Mouse (Mus musculus): ENCODE data around the gene Drosha. TPM values are rescaled to one million over a fixed set of nuclear protein-coding genes. Genes with fewer than 3 reads are reported as not detected.
"Not testable (repeated sequence)": the region's sequence is repeated elsewhere in the genome, so short reads cannot be mapped to it uniquely, and the experiment has no call there.

Drosha gene
- polyA plus RNA-seq, 1 experiment from 2014 or later, result 66.8 TPM

DNA sequence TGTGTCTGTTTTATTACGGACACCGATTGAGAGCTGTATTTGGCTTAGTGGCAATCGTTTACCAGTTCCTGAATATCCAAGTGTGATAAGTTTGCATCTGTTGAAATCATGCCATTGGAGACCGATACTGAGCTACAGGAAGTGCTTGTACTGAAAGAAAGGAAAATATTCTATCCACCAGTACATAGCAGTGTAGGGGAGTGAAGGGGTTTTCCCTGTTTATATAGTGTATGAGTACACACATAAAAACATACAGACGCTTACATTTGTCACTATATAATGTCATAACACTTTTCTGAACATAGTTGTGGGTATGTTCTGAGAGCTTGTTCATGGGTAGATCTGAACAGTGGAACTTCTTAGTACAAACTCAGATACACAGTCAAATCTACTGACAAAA lies 106.9 kb downstream of the Drosha start:
- no peak for DNase-seq (ENCODE audit: low spot score)
- no peaks in the 10 kb centered on the region for H3K9me3 ChIP-seq
- no peaks in the 10 kb centered on the region for H3K27me3 ChIP-seq (ENCODE audit: insufficient read depth, poor library complexity, severe bottlenecking)
- 94% methylated on average over 5 of the region's 5 CpGs for WGBS
- H3K27ac ChIP-seq, result no peak overlapping the region
- no peaks in the 10 kb centered on the region for H3K4me1 ChIP-seq (replicated peaks)
- H3K36me3 ChIP-seq, result peaks cover 78% of the 10 kb centered on the region
- H3K4me3 ChIP-seq, result no peak overlapping the region

DNA sequence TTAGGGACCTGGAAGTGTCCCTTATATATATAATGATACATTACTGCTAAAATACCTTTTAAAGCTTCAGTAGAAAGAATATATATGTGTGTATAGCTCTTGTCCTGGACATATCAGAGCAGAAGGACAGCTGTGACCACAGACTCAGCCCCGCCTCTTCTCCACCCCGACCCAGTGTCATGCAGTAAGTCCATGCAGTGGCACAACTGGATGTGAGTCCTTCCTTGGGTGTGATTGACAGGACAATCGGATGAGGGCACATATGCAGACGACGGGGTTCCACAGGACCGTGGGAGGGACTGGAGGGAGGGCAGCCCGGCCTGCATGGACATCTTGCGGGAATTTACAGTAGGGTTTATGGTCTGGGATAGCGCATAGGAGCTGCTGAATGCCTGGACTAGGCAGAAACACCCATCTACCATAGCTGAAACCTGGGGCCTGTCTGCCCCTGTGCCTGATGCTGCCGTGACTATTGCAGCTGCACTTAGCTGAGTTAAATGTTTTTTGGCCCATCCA lies 111.7 kb downstream of the Drosha start:
- 94% methylated on average over 10 of the region's 10 CpGs for WGBS
- Histone ChIP-seq H3K4me3 (no peak overlapping the region), H3K9me3 (0 out of 2 replicates have a peak, but pooled peaks cover 2% of the 10 kb centered on the region), H3K27me3 (ENCODE audit: insufficient read depth, poor library complexity, severe bottlenecking) (no peaks in the 10 kb centered on the region), H3K4me1 (replicated peaks) (no peaks in the 10 kb centered on the region), H3K36me3 (peaks cover 38% of the 10 kb centered on the region), H3K27ac (no peak overlapping the region)
- DNase-seq (ENCODE audit: low spot score), result no peak

DNA sequence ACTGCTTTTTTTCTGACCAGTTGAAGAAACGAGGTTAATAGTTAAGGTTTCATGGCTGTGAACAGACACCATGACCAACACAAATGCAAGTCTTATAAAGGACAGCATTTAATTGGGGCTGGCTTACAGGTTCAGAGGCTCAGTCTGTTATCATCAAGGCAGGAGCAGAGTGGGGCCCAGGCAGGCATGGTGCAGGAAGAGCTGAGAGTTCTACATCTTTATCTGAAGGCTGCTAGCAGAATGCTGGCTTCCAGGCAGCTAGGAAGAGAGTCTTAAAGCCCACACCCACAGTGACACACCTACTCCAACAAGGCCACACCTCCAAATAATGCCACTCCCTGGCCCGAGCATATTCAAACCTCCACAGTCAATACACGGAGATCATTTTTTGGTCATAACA lies 112.7 kb downstream of the Drosha start:
- 88% methylated on average over 3 of the region's 3 CpGs for WGBS
- H3K36me3 ChIP-seq, result peaks cover 31% of the 10 kb centered on the region
- H3K27me3 ChIP-seq (ENCODE audit: insufficient read depth, poor library complexity, severe bottlenecking); H3K9me3 ChIP-seq; H3K27ac ChIP-seq; DNase-seq (ENCODE audit: low spot score); H3K4me3 ChIP-seq; H3K4me1 ChIP-seq (replicated peaks): not testable (repeated sequence)

DNA sequence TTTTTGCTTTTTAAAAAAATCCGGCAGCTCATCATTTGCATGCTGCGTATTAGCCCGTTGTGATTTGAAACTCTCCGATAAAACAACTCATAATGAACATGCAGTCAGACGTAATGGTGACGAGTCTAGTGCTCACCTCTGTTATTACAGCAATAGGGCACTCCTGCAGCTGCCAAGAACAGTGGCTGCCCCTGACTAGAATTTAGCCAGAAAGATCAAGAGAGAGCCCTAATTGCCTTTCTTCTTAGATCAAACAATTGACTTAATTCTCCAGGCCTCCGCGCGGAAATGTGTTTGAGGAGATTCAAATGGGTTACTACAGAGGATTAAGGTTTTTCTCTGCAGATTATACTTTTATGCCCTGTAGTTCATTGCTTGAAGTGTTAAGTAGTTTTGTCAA lies 116.5 kb downstream of the Drosha start:
- Histone ChIP-seq H3K4me3 (no peak overlapping the region), H3K27ac (no peak overlapping the region), H3K4me1 (replicated peaks) (peaks cover 6% of the 10 kb centered on the region; the same call in 1 of the 2 replicates), H3K9me3 (0 out of 2 replicates have a peak, but pooled peaks cover 2% of the 10 kb centered on the region), H3K36me3 (peaks cover 10% of the 10 kb centered on the region), H3K27me3 (ENCODE audit: insufficient read depth, poor library complexity, severe bottlenecking) (no peaks in the 10 kb centered on the region)
- DNase-seq (ENCODE audit: low spot score), result no peak
- WGBS, result 87% methylated on average over 9 of the region's 9 CpGs

DNA sequence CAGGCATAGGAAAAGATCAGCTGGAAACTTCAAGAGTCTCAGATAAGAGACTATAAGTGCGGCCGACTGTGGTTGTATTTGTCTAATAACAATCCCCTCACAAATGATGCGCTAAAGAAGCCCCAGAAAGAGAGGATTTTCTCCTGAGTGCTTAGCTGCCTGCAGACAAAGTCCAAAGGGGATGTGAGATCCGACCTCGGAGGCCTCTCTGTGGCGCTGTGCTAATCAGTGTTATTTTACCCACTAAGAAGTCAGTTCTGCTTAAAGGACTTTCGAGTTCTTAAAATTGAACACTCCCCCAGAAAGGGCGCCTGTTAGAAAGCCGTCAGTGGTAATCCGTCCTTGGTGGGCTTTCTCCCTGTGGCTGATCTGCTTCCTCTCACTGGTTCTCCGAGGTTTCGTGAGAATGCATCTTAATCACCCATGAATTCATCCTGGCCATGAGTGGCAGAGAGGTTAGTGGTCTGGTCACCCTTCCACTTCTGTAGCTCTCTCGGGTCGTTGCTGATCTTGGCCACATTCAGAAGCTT lies 117.1 kb downstream of the Drosha start:
- peaks cover 6% of the 10 kb centered on the region; the same call in 1 of the 2 replicates for H3K4me1 ChIP-seq (replicated peaks)
- no peak overlapping the region for H3K4me3 ChIP-seq
- WGBS, result 66% methylated on average over 14 of the region's 14 CpGs
- H3K27me3 ChIP-seq (ENCODE audit: insufficient read depth, poor library complexity, severe bottlenecking), result no peaks in the 10 kb centered on the region
- DNase-seq (ENCODE audit: low spot score), result no peak
- H3K9me3 ChIP-seq, result 0 out of 2 replicates have a peak, but pooled peaks cover 2% of the 10 kb centered on the region
- H3K36me3 ChIP-seq, result 0 out of 2 replicates have a peak, but pooled peaks cover 4% of the 10 kb centered on the region
- no peak overlapping the region for H3K27ac ChIP-seq

DNA sequence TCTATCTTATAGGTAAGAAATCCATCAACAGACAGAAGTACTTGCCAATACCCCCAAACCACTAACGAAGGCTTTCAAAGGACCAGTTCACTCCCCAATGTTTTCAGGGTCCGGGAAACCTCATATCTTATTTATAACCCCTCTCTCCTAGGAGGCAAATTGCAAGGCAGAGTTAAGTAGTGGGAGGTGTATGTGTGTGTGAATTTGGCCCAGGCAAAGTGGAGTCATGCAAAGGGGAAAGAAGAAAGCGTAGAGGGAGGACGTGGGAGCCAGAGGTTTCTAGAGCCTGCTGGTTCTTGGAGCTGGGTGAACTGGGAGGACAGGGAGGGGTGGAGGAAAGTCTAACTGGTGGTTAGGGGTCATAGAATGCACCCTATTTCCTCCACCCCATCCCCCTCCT lies 117.8 kb downstream of the Drosha start:
- 86% methylated on average over 4 of the region's 4 CpGs for WGBS
- Histone ChIP-seq H3K27me3 (ENCODE audit: insufficient read depth, poor library complexity, severe bottlenecking) (no peaks in the 10 kb centered on the region), H3K4me3 (no peak overlapping the region), H3K4me1 (replicated peaks) (peaks cover 6% of the 10 kb centered on the region; the same call in 1 of the 2 replicates), H3K36me3 (0 out of 2 replicates have a peak, but pooled peaks cover 3% of the 10 kb centered on the region), H3K9me3 (0 out of 2 replicates have a peak, but pooled peaks cover 2% of the 10 kb centered on the region), H3K27ac (no peak overlapping the region)
- no peak for DNase-seq (ENCODE audit: low spot score)

DNA sequence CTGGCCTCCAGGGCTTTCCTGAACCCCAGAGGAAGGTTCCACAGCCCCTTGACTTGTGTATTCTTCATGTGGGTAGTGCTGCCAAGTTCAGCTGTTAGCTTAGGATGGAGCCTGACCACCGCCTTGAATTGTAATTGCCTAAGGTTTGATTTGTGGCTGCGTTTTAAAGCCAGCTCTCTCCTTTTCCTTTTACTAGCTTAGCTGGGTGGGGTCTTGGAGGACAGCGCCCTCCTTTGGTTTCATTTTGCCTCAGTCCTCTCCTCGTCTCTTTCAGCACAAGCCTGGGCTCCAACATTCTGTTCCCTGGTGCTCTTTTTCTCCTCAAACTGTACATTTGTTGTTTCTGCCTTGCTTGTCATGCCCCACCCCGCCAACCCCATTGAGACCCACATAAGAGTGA lies 133.4 kb downstream of the Drosha start:
- Histone ChIP-seq H3K27me3 (ENCODE audit: insufficient read depth, poor library complexity, severe bottlenecking) (no peaks in the 10 kb centered on the region), H3K4me1 (replicated peaks) (no peaks in the 10 kb centered on the region), H3K36me3 (no peaks in the 10 kb centered on the region), H3K4me3 (no peak overlapping the region), H3K9me3 (peaks cover 5% of the 10 kb centered on the region; the same call in 1 of the 2 replicates), H3K27ac (no peak overlapping the region)
- WGBS, result 79% methylated on average over 5 of the region's 5 CpGs
- no peak for DNase-seq (ENCODE audit: low spot score)

DNA sequence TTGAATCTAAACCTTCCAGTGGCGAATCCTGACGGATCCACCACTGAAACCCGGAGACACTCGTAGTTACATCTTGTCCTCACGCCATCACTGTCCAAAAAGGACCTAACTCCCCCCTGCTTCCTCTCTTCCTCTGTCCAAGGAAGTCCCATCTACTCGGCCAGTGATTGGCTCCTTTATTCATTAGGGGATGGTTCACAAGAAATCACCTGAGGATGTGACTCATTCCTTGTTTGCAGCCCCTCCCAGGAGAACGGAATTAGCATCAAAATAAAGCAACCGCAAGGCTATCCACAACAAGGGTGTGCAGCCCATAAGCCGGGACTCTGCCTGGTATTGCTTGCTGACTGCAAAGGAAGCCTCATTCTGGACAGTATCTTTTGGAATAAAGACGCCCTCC lies 137.6 kb downstream of the Drosha start:
- H3K27ac ChIP-seq, result no peak overlapping the region
- H3K4me3 ChIP-seq, result no peak overlapping the region
- H3K36me3 ChIP-seq, result no peaks in the 10 kb centered on the region
- H3K4me1 ChIP-seq (replicated peaks), result no peaks in the 10 kb centered on the region
- 83% methylated on average over 10 of the region's 10 CpGs for WGBS
- no peaks in the 10 kb centered on the region for H3K27me3 ChIP-seq (ENCODE audit: insufficient read depth, poor library complexity, severe bottlenecking)
- H3K9me3 ChIP-seq, result no peaks in the 10 kb centered on the region
- no peak for DNase-seq (ENCODE audit: low spot score)

DNA sequence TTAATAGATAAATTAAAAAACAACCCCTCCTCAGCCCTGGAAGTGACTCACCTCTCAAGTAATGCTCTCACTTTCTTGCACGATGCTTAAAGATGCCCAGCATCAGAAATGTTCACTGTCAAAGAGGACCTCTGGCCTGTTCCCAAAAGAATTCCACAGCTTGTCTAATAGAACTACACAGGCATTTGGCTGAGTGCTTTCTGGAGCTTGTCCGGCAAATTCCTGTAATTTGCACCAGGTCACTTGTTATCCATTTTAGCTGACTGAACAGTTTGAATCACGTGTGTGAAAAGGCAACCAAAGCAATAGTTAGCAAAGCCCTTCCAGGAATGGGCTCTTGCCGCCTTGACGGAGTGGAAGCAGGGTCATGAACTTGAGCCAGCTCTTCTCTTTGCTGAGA lies 140.6 kb downstream of the Drosha start:
- 90% methylated on average over 5 of the region's 5 CpGs for WGBS
- no peak for DNase-seq (ENCODE audit: low spot score)
- Histone ChIP-seq H3K27ac (no peak overlapping the region), H3K4me3 (no peak overlapping the region), H3K27me3 (ENCODE audit: insufficient read depth, poor library complexity, severe bottlenecking) (no peaks in the 10 kb centered on the region), H3K9me3 (no peaks in the 10 kb centered on the region), H3K36me3 (no peaks in the 10 kb centered on the region), H3K4me1 (replicated peaks) (no peaks in the 10 kb centered on the region)

DNA sequence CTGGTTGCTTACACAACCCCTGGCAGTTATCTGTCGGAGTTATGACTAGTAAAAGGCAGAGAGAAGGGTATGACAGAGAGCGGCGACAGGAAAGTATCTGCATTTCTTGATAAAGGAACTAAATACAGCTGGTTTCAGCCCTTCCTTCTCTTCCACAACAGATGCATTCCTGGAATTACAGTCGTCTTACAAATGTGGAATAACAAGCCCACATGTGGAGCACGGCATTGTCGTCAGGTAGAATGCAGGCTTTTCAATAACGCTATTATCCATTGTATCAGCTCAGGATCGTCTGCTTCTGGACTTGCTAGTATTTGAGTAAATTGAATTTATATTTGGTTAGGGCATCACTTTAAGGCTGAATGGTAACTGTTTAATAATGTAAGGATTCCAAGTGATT lies 144.2 kb downstream of the Drosha start:
- H3K36me3 ChIP-seq, result no peaks in the 10 kb centered on the region
- no peaks in the 10 kb centered on the region for H3K9me3 ChIP-seq
- WGBS, result 80% methylated on average over 8 of the region's 8 CpGs
- H3K4me3 ChIP-seq, result no peak overlapping the region
- no peak overlapping the region for H3K27ac ChIP-seq
- no peaks in the 10 kb centered on the region for H3K4me1 ChIP-seq (replicated peaks)
- H3K27me3 ChIP-seq (ENCODE audit: insufficient read depth, poor library complexity, severe bottlenecking), result no peaks in the 10 kb centered on the region
- DNase-seq (ENCODE audit: low spot score), result no peak

DNA sequence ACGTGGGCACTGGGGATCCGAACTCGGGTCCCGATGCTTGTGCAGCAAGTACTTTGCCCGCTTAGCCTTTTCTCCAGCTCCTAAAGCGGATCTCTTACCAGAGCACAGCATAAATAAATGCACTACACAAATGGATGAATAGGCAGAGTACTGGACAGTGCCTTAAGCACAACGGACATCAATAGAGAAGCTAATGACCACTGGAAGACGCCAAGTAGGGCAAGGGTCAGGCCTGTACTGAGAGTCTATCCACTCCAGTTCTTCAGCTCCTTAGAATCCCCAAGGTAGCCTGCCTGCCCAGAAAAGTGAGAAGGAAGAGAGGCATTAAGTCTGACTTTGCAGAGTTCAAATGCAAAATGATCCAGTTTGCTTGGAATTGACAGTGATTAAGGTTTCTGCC lies 147.8 kb downstream of the Drosha start:
- 88% methylated on average over 8 of the region's 8 CpGs for WGBS
- no peak for DNase-seq (ENCODE audit: low spot score)
- Histone ChIP-seq H3K36me3 (no peaks in the 10 kb centered on the region), H3K27ac (no peak overlapping the region), H3K4me1 (replicated peaks) (0 out of 2 replicates have a peak, but pooled peaks cover 5% of the 10 kb centered on the region), H3K4me3 (no peak overlapping the region), H3K9me3 (no peaks in the 10 kb centered on the region), H3K27me3 (ENCODE audit: insufficient read depth, poor library complexity, severe bottlenecking) (no peaks in the 10 kb centered on the region)

All from hindbrain, embryonic 10.5 days (tissue).